Mouse (Mus musculus) neural tube, embryonic 11.5 days (tissue): ENCODE measurements at regions not wholly inside any gene's neighbourhood (a gene's known extent, or its start where the extent isn't known, plus 50 kb on each side); places are given as distances from the start of the nearest gene placed in this dataset.

Experiments
- ATAC-seq: fragments of 200-750 bp; cut with Nextera tagmentation; 2 replicates; pipeline ENCODE4 v1.8.0; 2017; ENCODE audit warnings: moderate number of reproducible peaks, mild to moderate bottlenecking, moderate TSS enrichment, moderate library complexity; ENCODE audit not compliant: insufficient read depth, low FRiP score, low TSS enrichment
- DNase-seq: peaks from one replicate; pipeline ENCODE4 v3.0.0-alpha.2; 2015; ENCODE audit warnings: low spot score
- H3K27ac ChIP-seq: fragments of 300-500 bp; sonication (generic); 2 replicates; pipeline ENCODE4 v1.5.1; 2014; ENCODE audit warnings: low read depth, mild to moderate bottlenecking, low read length
- H3K27me3 ChIP-seq: fragments of 300-500 bp; sonication (generic); 2 replicates; pipeline ENCODE4 v1.6.1; 2014; ENCODE audit warnings: mild to moderate bottlenecking, low read length, mixed read lengths; ENCODE audit not compliant: control insufficient read depth, insufficient read depth
- H3K36me3 ChIP-seq: fragments of 300-500 bp; sonication (generic); 2 replicates; pipeline ENCODE4 v1.6.1; 2014; ENCODE audit warnings: mild to moderate bottlenecking, low read length, moderate library complexity, mixed read lengths; ENCODE audit not compliant: control insufficient read depth, insufficient read depth
- H3K4me1 ChIP-seq: fragments of 300-500 bp; sonication (generic); 2 replicates; pipeline ENCODE4 v1.6.1; 2014; ENCODE audit warnings: low read length, mixed read lengths; ENCODE audit not compliant: control insufficient read depth, insufficient read depth
- H3K4me2 ChIP-seq: fragments of 300-500 bp; sonication (generic); 2 replicates; pipeline ENCODE4 v1.6.1; 2014; ENCODE audit warnings: low read depth, mild to moderate bottlenecking, moderate library complexity
- H3K4me3 ChIP-seq: fragments of 300-500 bp; sonication (generic); 2 replicates; pipeline ENCODE4 v1.5.1; 2014; ENCODE audit warnings: low read depth, low read length
- H3K9ac ChIP-seq: fragments of 300-500 bp; sonication (generic); 2 replicates; pipeline ENCODE4 v1.6.1; 2014; ENCODE audit warnings: mild to moderate bottlenecking, low read length
- H3K9me3 ChIP-seq: fragments of 300-500 bp; sonication (generic); 2 replicates; pipeline ENCODE4 v1.6.1; 2016; ENCODE audit warnings: low read length; ENCODE audit not compliant: control insufficient read depth
- WGBS: fragments of 180-500 bp; shearing (Covaris S2); extraction: QIAGEN DNeasy Blood & Tissue Kit; methylation state at CpG from one replicate; pipeline ENCODE4 v1.1.7; 2014; 5-methylcytosine and 5-hydroxymethylcytosine counted together

GRCm38 (mm10) chr17:64229225-64229976, 102.3 kb downstream of the Pja2 start:
- ATAC-seq = no peak
- H3K4me3 ChIP-seq = no peak overlapping the region
- WGBS = 81% methylated on average over 5 of the region's 5 CpGs
- H3K9me3 ChIP-seq = no peaks in the 10 kb centered on the region
- no peak overlapping the region for H3K27ac ChIP-seq
- no peak overlapping the region for H3K9ac ChIP-seq
- H3K36me3 ChIP-seq = no peaks in the 10 kb centered on the region
- H3K4me2 ChIP-seq = no peak overlapping the region
- no peak for DNase-seq
- H3K4me1 ChIP-seq = no peaks in the 10 kb centered on the region
- no peaks in the 10 kb centered on the region for H3K27me3 ChIP-seq

DNA sequence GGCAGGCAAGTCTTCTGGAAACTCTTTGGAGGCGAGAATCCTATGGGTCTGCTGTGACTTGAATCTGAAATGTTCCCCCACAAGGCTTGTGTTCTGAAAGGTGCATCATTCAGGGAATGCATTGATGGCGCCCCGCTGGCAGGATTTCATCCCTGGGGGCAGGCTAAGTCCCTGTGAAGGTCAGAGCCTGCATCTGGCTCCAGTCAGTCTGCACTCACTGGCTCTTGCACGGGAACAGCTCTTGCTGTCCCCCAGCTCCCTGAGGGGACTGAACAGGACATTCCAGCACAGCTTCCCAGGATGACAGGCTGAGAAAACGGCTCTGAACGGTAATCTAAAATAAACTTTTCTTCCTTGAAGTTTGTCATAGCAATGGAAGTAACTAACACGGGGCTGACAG, 117.1 kb downstream of the Pja2 start:
- Histone ChIP-seq H3K36me3 (no peaks in the 10 kb centered on the region), H3K27me3 (no peaks in the 10 kb centered on the region), H3K4me2 (no peak overlapping the region), H3K9me3 (no peaks in the 10 kb centered on the region), H3K4me1 (peaks cover 2% of the 10 kb centered on the region; the same call in 1 of the 2 replicates), H3K4me3 (no peak overlapping the region), H3K9ac (no peak overlapping the region), H3K27ac (no peak overlapping the region)
- WGBS = 36% methylated on average over 7 of the region's 7 CpGs
- ATAC-seq = no peak
- no peak for DNase-seq

DNA sequence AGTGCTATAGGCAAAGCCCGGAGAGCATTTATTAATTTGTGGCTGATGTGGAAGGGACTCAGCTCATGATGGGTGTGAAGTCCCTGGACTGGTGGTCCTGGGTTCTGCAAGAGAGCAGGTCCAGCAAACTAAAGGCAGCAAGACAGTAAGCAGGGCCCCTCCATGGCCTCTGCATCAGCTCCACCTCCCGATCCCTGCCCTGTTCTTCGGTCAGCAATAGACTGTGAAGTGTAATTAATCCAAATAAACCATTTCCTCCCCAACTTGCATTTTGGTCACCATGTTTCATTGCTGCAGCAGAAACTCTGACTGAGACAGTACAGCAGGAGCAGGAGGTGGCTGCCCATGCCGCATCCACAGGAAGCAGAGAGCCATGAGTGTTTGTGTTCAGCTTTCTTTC, 118.5 kb downstream of the Pja2 start:
- no peak for DNase-seq
- Histone ChIP-seq H3K9ac (no peak overlapping the region), H3K4me2 (no peak overlapping the region), H3K4me3 (no peak overlapping the region), H3K27me3 (no peaks in the 10 kb centered on the region), H3K36me3 (no peaks in the 10 kb centered on the region), H3K9me3 (no peaks in the 10 kb centered on the region), H3K27ac (no peak overlapping the region), H3K4me1 (peaks cover 2% of the 10 kb centered on the region; the same call in 1 of the 2 replicates)
- WGBS = 89% methylated on average over 4 of the region's 4 CpGs
- ATAC-seq = no peak

DNA sequence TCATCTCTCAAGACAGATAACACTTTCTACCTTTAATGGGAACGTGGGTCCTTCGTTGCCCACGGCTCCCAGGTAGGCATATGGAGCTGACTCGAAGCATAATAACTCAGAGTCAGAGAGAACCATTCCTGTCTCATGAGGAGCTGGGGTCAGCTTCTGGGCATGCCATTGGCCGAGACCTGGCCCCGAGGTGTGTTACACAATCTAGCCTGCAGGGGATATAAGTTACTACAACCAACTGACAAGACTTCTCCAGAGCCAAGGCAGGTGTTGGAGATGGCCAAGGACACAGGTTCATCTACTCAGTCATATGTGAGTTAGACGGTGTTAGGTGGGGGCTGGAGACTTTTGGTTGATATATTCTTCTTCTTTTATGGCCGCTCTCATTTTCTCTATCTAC, 120.4 kb downstream of the Pja2 start:
- Histone ChIP-seq H3K27ac (no peak overlapping the region), H3K9ac (no peak overlapping the region), H3K27me3 (no peaks in the 10 kb centered on the region), H3K4me3 (no peak overlapping the region), H3K9me3 (no peaks in the 10 kb centered on the region), H3K4me2 (no peak overlapping the region), H3K36me3 (no peaks in the 10 kb centered on the region), H3K4me1 (peaks cover 2% of the 10 kb centered on the region; the same call in 1 of the 2 replicates)
- WGBS = 95% methylated on average over 8 of the region's 8 CpGs
- DNase-seq (no peak), ATAC-seq (no peak)

- Histone ChIP-seq H3K27me3 (no peaks in the 10 kb centered on the region), H3K4me1 (peaks cover 2% of the 10 kb centered on the region; the same call in 1 of the 2 replicates), H3K9me3 (no peaks in the 10 kb centered on the region), H3K4me2 (no peak overlapping the region), H3K27ac (no peak overlapping the region), H3K9ac (no peak overlapping the region), H3K36me3 (no peaks in the 10 kb centered on the region), H3K4me3 (no peak overlapping the region)
- no peak for ATAC-seq
- WGBS = 66% methylated on average over 5 of the region's 5 CpGs
- DNase-seq = no peak
Measured at GRCm38 (mm10) chr17:64210366-64210765, 121.3 kb downstream of the Pja2 start.

- Histone ChIP-seq H3K9me3 (no peaks in the 10 kb centered on the region), H3K9ac (no peak overlapping the region), H3K4me2 (no peak overlapping the region), H3K4me3 (no peak overlapping the region), H3K27ac (no peak overlapping the region), H3K4me1 (peaks cover 2% of the 10 kb centered on the region; the same call in 1 of the 2 replicates), H3K27me3 (no peaks in the 10 kb centered on the region), H3K36me3 (no peaks in the 10 kb centered on the region)
- DNase-seq (no peak), ATAC-seq (no peak)
- 93% methylated on average over 10 of the region's 10 CpGs for WGBS
Measured at GRCm38 (mm10) chr17:64209640-64210039, 122.1 kb downstream of the Pja2 start.

GRCm38 (mm10) chr17:64208152-64208855, 123.4 kb downstream of the Pja2 start:
- H3K4me3 ChIP-seq = no peak overlapping the region
- DNase-seq (no peak), ATAC-seq (no peak)
- H3K4me2 ChIP-seq = no peak overlapping the region
- no peaks in the 10 kb centered on the region for H3K36me3 ChIP-seq
- no peaks in the 10 kb centered on the region for H3K27me3 ChIP-seq
- H3K4me1 ChIP-seq = no peaks in the 10 kb centered on the region
- H3K9me3 ChIP-seq = no peaks in the 10 kb centered on the region
- 90% methylated on average over 13 of the region's 13 CpGs for WGBS
- no peak overlapping the region for H3K9ac ChIP-seq
- no peak overlapping the region for H3K27ac ChIP-seq

GRCm38 (mm10) chr17:64206196-64206718, 125.5 kb downstream of the Pja2 start:
- no peaks in the 10 kb centered on the region for H3K9me3 ChIP-seq

More at GRCm38 (mm10) chr17:64206196-64206718, 125.5 kb downstream of the Pja2 start:
- Histone ChIP-seq H3K36me3 (no peaks in the 10 kb centered on the region), H3K9ac (no peak overlapping the region), H3K4me3 (no peak overlapping the region), H3K27me3 (no peaks in the 10 kb centered on the region), H3K27ac (no peak overlapping the region), H3K4me2 (no peak overlapping the region), H3K4me1 (no peaks in the 10 kb centered on the region)
- DNase-seq = no peak
- no peak for ATAC-seq
- 88% methylated on average over 14 of the region's 14 CpGs for WGBS
